7 mouse cellular contexts compared by ENCODE assay signal in the genomic region with DNA sequence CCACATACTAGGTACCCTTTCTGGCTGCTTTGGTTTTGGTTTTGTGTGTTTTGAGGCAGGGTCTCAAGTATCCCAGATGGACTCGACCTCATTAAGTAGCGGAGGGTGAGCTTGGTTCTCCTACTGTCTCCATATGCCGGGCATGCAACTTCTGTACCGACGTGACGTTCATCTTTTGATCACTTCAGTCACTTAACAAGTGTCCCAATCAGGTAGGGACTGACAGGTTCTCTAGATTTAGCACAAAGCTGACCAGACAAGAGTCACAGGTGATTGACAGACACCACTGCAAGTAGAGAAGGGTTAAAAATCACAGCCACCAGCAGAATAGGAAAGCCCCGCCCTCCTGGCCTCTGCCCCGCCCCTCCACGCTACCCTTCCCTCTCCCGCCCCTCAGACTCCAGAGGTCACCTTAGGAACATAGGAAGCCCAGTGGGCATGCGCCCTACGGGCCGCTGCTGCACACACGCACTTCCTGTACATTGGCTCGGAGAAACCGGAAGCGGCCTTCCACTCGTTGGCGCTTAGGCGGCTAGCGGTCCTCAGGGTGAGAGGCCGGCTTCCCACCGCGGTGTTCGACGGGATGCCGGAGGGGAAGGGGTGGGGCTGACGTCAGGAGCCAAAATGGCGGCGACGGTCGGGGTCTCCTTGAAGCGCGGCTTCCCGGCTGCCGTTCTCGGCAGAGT. TPM values are rescaled to one million over a fixed set of nuclear protein-coding genes. Genes with fewer than 3 reads are reported as not detected.
A peak's percentile ranks its signal among the peaks of the same experiment; 100 is the strongest.
DNase-seq lines count a peak whose midpoint lies in the region; ATAC-seq lines count a peak whose summit lies in the region.

A gene (plus strand): TSS at position 423 of the 686 bp plus-strand sequence.

- peak within 1 kb of the TSS; percentile 83 for H3K9ac ChIP-seq in embryonic facial prominence, embryonic 12.5 days
- H3K9ac ChIP-seq in limb, embryonic 11.5 days (ENCODE audit: low read length): peak within 1 kb of the TSS; percentile 92
- peak within 1 kb of the TSS; percentile 91 for H3K9ac ChIP-seq in midbrain, embryonic 14.5 days (replicated peaks; ENCODE audit: low read length)

- H3K27me3 ChIP-seq in embryonic facial prominence, embryonic 12.5 days: no peaks in the 10 kb centered on the region
- no peaks in the 10 kb centered on the region for H3K27me3 ChIP-seq in limb, embryonic 11.5 days (ENCODE audit: control insufficient read depth, insufficient read depth, low read length)
- no peaks in the 10 kb centered on the region for H3K27me3 ChIP-seq in midbrain, embryonic 14.5 days (ENCODE audit: control insufficient read depth, insufficient read depth, low read length)

- H3K9me3 ChIP-seq in embryonic facial prominence, embryonic 12.5 days: no peaks in the 10 kb centered on the region
- H3K9me3 ChIP-seq in limb, embryonic 11.5 days (ENCODE audit: control insufficient read depth, low read length): no peaks in the 10 kb centered on the region
- H3K9me3 ChIP-seq in midbrain, embryonic 14.5 days (ENCODE audit: control insufficient read depth, low read length): no peaks in the 10 kb centered on the region

- H3K4me3 ChIP-seq in embryonic facial prominence, embryonic 12.5 days: peak within 1 kb of the TSS; percentile 89
- H3K4me3 ChIP-seq in limb, embryonic 11.5 days (ENCODE audit: low read depth, low read length): peak within 1 kb of the TSS; percentile 96
- peak within 1 kb of the TSS; percentile 94 for H3K4me3 ChIP-seq in midbrain, embryonic 14.5 days (replicated peaks; ENCODE audit: low read depth, low read length)

- peak within 1 kb of the TSS; percentile 72 for H3K27ac ChIP-seq in embryonic facial prominence, embryonic 12.5 days
- H3K27ac ChIP-seq in limb, embryonic 11.5 days (replicated peaks; ENCODE audit: low read depth, low read length): no peak within 1 kb of the TSS; the same call in 1 of the 2 replicates
- H3K27ac ChIP-seq in midbrain, embryonic 14.5 days (replicated peaks; ENCODE audit: low read depth, low read length): peak within 1 kb of the TSS; percentile 86

- DNase-seq in adrenal gland, postnatal 25 days: peak; percentile 94
- DNase-seq in heart, adult 11 months: peak; percentile 100
- DNase-seq in kidney, adult 18-20 months: peak; percentile 95
- peak; percentile 97 for DNase-seq in limb, embryonic 11.5 days (ENCODE audit: low spot score)
- DNase-seq in midbrain, embryonic 14.5 days: peak; percentile 98
- peak; percentile 87 to 94 for DNase-seq in spleen, adult 18-20 months

- WGBS in embryonic facial prominence, embryonic 12.5 days: 2% methylated on average over 36 of the region's 37 CpGs
- 3% methylated on average over 37 of the region's 37 CpGs for WGBS in limb, embryonic 11.5 days
- WGBS in midbrain, embryonic 14.5 days: 2% methylated on average over 37 of the region's 37 CpGs

- peaks cover 2% of the 10 kb centered on the region; the same call in 1 of the 2 replicates for H3K36me3 ChIP-seq in embryonic facial prominence, embryonic 12.5 days
- H3K36me3 ChIP-seq in limb, embryonic 11.5 days (ENCODE audit: control insufficient read depth, insufficient read depth, low read length): no peaks in the 10 kb centered on the region
- H3K36me3 ChIP-seq in midbrain, embryonic 14.5 days (ENCODE audit: control insufficient read depth, insufficient read depth, low read length): no peaks in the 10 kb centered on the region

- H3K4me2 ChIP-seq in embryonic facial prominence, embryonic 12.5 days (replicated peaks): peak within 1 kb of the TSS; percentile 93
- peak within 1 kb of the TSS; percentile 92 for H3K4me2 ChIP-seq in limb, embryonic 11.5 days (ENCODE audit: low read depth, severe bottlenecking)
- H3K4me2 ChIP-seq in midbrain, embryonic 14.5 days (ENCODE audit: low read length): peak within 1 kb of the TSS; percentile 92

- peak; percentile 90 for ATAC-seq in embryonic facial prominence, embryonic 12.5 days (ENCODE audit: insufficient number of reproducible peaks, insufficient read depth, low FRiP score, low TSS enrichment)
- peak; percentile 91 for ATAC-seq in limb, embryonic 11.5 days (ENCODE audit: insufficient number of reproducible peaks, low FRiP score, low TSS enrichment, low read depth)
- peak; percentile 93 for ATAC-seq in midbrain, embryonic 14.5 days (ENCODE audit: low FRiP score, low TSS enrichment)

- H3K4me1 ChIP-seq in embryonic facial prominence, embryonic 12.5 days: peaks cover 22% of the 10 kb centered on the region
- peaks cover 8% of the 10 kb centered on the region; the same call in 1 of the 2 replicates for H3K4me1 ChIP-seq in limb, embryonic 11.5 days (ENCODE audit: control insufficient read depth, insufficient read depth, low read length)
- H3K4me1 ChIP-seq in midbrain, embryonic 14.5 days (ENCODE audit: control insufficient read depth, insufficient read depth, low read length): peaks cover 21% of the 10 kb centered on the region

RNA-seq across cellular contexts. Expression of the gene that starts here (rescaled TPM):
- 452 and 458 TPM in 2 replicates for total RNA-seq in adrenal gland, postnatal 25 days (2021)
- polyA plus RNA-seq in embryonic facial prominence, embryonic 12.5 days (2016; fragmentation: Nextera tagmentation; extraction: Ambion mirVana): 388 and 392 TPM in 2 replicates
- polyA plus RNA-seq in limb, embryonic 11.5 days (2014; fragmentation: Nextera tagmentation; extraction: Ambion mirVana): 403 and 421 TPM in 2 replicates
- polyA plus RNA-seq in midbrain, embryonic 14.5 days (2014; fragmentation: Nextera tagmentation; extraction: Ambion mirVana): 456 and 524 TPM in 2 replicates
